Mouse (Mus musculus) Patski (cell line): Measurements from ENCODE around the gene Gmppb. TPM values are rescaled to one million over a fixed set of nuclear protein-coding genes. Genes with fewer than 3 reads are reported as not detected.

Experiments used
- ATAC-seq: fragments of 100-300 bp; one replicate; pipeline ENCODE4 v1.8.0; 2021
- CTCF ChIA-PET: fragments of 350-600 bp; sonication (Branson Sonifier 250); formaldehyde crosslinking; loops from one replicate; lab custom pipeline; 2022; ENCODE audit warnings: inconsistent platforms; lab: Charles Lee
- POLR2A ChIA-PET: fragments of 350-600 bp; sonication (Branson Sonifier 250); formaldehyde crosslinking; loops from one replicate; lab custom pipeline; 2022; ENCODE audit warnings: antibody characterized with exemption, inconsistent platforms; lab: Charles Lee
- DNase-seq: peaks from one replicate; pipeline ENCODE4 v3.0.0-alpha.2; 2011; ENCODE audit warnings: low read depth, low spot score
- H3K27me3 ChIP-seq: fragments of 371-371 bp; one replicate; pipeline ENCODE4 v1.5.1; 2021
- CTCF ChIP-seq: fragments of 100-300 bp; IDR thresholded peaks from one replicate; pipeline ENCODE4 v1.5.1; 2021
- in situ Hi-C: fragments of 300-500 bp; cut with MboI; formaldehyde crosslinking; loops from 3 replicates; pipeline ENCODE4 v1.11.1; 2018; ENCODE audit warnings: low pct_unique_long_range_greater_than_20kb, mixed read lengths
- polyA plus RNA-seq: library from polyadenylated mRNA; unstranded; gene quantifications from one replicate; pipeline ENCODE4 v1.2.3, GENCODE M21; 2021

Gene Gmppb
- polyA plus RNA-seq, 1 experiment from 2014 or later = 19.3 TPM

- CTCF ChIA-PET = interaction anchor here (1.4 to 2.0 kb wide), 4 partner anchors 26 to 199 kb away, joined by 4 to 20 read pairs (median 4); no protein-coding TSS in a partner anchor
- POLR2A ChIA-PET = no interaction called here
- peak; percentile 58 for DNase-seq
- ATAC-seq = peak; percentile 71
- in situ Hi-C loops = no loop called here
- no peak for TF ChIP-seq CTCF
- H3K27me3 ChIP-seq = no peaks in the 10 kb centered on the region
These were observed 45.3 kb downstream of the Gmppb start, which contains the start of gene Apeh for GRCm38 (mm10) chr9:108094184-108094941. Apeh (minus strand) TSS chr9:108094606.

DNA sequence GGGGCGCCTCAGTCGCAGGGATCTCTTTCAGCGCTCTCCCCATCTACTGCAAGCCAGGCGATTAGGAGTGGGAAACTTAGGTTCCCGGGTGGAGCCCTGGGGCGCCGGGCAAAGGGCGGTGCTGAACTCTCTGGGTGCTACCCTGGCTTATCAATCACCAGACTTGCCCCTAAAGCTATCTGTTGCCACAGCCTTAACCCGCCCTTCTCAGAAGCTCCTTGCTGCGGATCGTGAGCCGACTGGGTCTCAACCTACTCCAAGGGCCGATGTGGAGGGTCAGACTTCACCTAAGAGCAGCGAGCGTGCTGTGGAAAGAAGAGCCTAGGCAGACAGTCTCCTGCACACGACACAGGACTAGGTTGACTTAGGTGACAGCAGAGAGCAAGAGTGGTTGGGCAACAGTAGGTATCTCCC is 46.0 kb downstream of the Gmppb start:
- POLR2A ChIA-PET = interaction anchor here (0.9 kb wide), 1 partner anchor 189 kb away, joined by 5 read pairs; no protein-coding TSS in a partner anchor
- ATAC-seq (no peak), DNase-seq (no peak)
- CTCF ChIA-PET = interaction anchor here (1.0 to 2.0 kb wide), 8 partner anchors 26 to 247 kb away, joined by 3 to 20 read pairs (median 4); no protein-coding TSS in a partner anchor
- in situ Hi-C loops = loop anchor here (5.0 kb wide), 2 partner anchors 107 to 192 kb away; no protein-coding TSS in a partner anchor
- no peaks in the 10 kb centered on the region for H3K27me3 ChIP-seq
- TF ChIP-seq CTCF = no peak

- ChIA-PET POLR2A (interaction anchor here (0.6 to 0.9 kb wide), 3 partner anchors 32 to 189 kb away, joined by 4 to 6 read pairs (median 5); no protein-coding TSS in a partner anchor), CTCF (interaction anchor here (1.0 to 2.0 kb wide), 9 partner anchors 10 to 247 kb away, joined by 3 to 20 read pairs (median 4); no protein-coding TSS in a partner anchor)
- no peak for TF ChIP-seq CTCF
- H3K27me3 ChIP-seq = no peaks in the 10 kb centered on the region
- in situ Hi-C loops = loop anchor here (5.0 kb wide), 2 partner anchors 107 to 192 kb away; no protein-coding TSS in a partner anchor
- no peak for ATAC-seq
- no peak for DNase-seq
These were observed 46.5 kb downstream of the Gmppb start for GRCm38 (mm10) chr9:108095518-108095917.

DNA sequence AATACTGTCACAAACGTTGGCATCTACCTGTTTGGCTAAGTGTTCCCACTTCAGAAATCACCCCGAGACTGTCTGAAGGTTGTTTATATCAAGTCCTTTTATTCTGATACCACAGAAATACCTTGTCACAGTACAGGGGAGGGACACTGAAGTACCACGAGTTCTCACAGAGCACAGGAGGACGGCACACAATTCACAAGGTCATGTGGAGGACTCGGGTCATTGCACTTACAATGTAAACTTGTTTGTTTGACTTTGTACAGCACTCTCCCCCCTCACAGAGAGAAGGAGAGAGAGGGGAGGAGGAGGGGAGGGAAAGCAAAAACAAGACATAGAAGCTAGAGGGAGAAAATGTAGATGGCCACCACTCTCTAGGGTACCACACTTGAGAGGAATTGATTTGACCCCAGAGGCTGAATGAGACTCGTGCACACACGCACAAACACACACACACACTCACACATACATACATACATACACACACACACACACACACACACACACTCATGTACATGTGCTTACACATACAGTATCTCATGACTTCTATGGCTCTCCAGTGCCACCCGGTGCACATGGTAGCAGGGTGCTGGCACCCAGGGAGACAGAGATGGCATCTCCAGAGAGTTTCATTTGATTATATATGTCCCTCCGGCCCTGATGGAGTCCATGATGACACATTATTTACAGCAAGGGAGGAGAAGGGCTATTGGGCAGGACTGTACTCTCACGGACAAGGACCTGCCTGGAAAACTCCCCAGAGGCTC is 47.1 kb downstream of the Gmppb start:
- POLR2A ChIA-PET = interaction anchor here (0.6 to 0.9 kb wide), 3 partner anchors 32 to 188 kb away, joined by 4 to 6 read pairs (median 5); no protein-coding TSS in a partner anchor
- CTCF ChIA-PET = interaction anchor here (1.0 to 2.0 kb wide), 9 partner anchors 9 to 246 kb away, joined by 3 to 20 read pairs (median 4); no protein-coding TSS in a partner anchor
- DNase-seq (no peak), ATAC-seq (no peak)
- no peak for TF ChIP-seq CTCF
- in situ Hi-C loops = loop anchor here (5.0 kb wide), 2 partner anchors 106 to 191 kb away; no protein-coding TSS in a partner anchor
- peaks cover 6% of the 10 kb centered on the region for H3K27me3 ChIP-seq

DNA sequence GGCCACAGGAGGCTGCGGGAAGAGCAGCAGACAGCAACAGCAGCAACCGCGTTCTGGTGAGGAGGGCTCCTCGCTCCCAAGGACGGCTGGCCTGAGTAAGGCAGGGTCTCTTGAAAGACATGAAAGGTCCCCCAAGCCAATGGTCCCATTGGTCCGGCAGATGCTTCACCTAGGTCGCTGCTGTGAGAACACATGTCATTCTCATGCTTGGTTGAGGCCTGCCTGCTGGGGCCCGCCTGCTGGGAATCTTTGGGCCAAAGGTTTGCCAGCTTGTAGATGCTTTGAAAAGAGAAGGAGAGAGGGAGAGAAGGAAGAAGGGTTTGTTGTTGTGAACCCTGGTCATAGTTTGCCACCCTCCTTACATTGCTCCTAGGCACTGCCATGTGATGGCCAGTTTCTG is 50.6 kb downstream of the Gmppb start:
- TF ChIP-seq CTCF = no peak
- in situ Hi-C loops = loop anchor here (5.0 kb wide), 2 partner anchors 103 to 188 kb away; no protein-coding TSS in a partner anchor

More for the DNA sequence above, 50.6 kb downstream of the Gmppb start:
- ChIA-PET POLR2A (no interaction called here), CTCF (no interaction called here)
- no peak for DNase-seq
- peaks cover 11% of the 10 kb centered on the region for H3K27me3 ChIP-seq
- ATAC-seq = no peak

Other genes starting within 250 kb of the Gmppb start
- 54.2 TPM for gene Rbm6, start 176.0 kb upstream of the Gmppb start, polyA plus RNA-seq
- gene Mon1a, start 161.1 kb upstream of the Gmppb start, polyA plus RNA-seq = 13.4 TPM
- 0.12 TPM for gene Mst1r, start 142.4 kb upstream of the Gmppb start, polyA plus RNA-seq
- gene Actl11, start 120.8 kb upstream of the Gmppb start, polyA plus RNA-seq = not detected
- gene Camkv, start 113.6 kb upstream of the Gmppb start, polyA plus RNA-seq = 0.05 TPM
- 7.3 TPM for gene Traip, start 99.1 kb upstream of the Gmppb start, polyA plus RNA-seq
- gene Uba7, start 73.7 kb upstream of the Gmppb start, polyA plus RNA-seq = 18.8 TPM
- gene Gm20661, start 66.2 kb upstream of the Gmppb start, polyA plus RNA-seq = not detected
- 0.24 TPM for gene Inka1, start 63.4 kb upstream of the Gmppb start, polyA plus RNA-seq
- not detected for gene Cdhr4, start 56.7 kb upstream of the Gmppb start, polyA plus RNA-seq
- gene Gm20662, start 52.9 kb upstream of the Gmppb start, polyA plus RNA-seq = not detected
- 83.8 TPM for gene Ip6k1, start 46.7 kb upstream of the Gmppb start, polyA plus RNA-seq
- gene Amigo3, start 3.9 kb downstream of the Gmppb start, polyA plus RNA-seq = 2.9 TPM
- gene Mst1, start 31.2 kb downstream of the Gmppb start, polyA plus RNA-seq = 0.14 TPM
- gene Rnf123, start 34.1 kb downstream of the Gmppb start, polyA plus RNA-seq = 52.2 TPM
- gene Apeh, start 45.4 kb downstream of the Gmppb start, polyA plus RNA-seq = 93.3 TPM
- 0.08 TPM for gene Bsn, start 141.1 kb downstream of the Gmppb start, polyA plus RNA-seq
- gene Dag1, start 214.7 kb downstream of the Gmppb start, polyA plus RNA-seq = 336 TPM
- gene Nicn1, start 241.2 kb downstream of the Gmppb start, polyA plus RNA-seq = 30.9 TPM
- gene Amt, start 247.6 kb downstream of the Gmppb start, polyA plus RNA-seq = 6.0 TPM